Mouse (Mus musculus) heart, adult 9 months (tissue): ENCODE measurements around the gene Ints12.

Experiments used
- DNase-seq, 2 experiments: peaks; one replicate each; pipeline ENCODE4 v3.0.0; 2022; ENCODE audit warnings: low spot score in 2 of 2

The Ints12 gene

DNA sequence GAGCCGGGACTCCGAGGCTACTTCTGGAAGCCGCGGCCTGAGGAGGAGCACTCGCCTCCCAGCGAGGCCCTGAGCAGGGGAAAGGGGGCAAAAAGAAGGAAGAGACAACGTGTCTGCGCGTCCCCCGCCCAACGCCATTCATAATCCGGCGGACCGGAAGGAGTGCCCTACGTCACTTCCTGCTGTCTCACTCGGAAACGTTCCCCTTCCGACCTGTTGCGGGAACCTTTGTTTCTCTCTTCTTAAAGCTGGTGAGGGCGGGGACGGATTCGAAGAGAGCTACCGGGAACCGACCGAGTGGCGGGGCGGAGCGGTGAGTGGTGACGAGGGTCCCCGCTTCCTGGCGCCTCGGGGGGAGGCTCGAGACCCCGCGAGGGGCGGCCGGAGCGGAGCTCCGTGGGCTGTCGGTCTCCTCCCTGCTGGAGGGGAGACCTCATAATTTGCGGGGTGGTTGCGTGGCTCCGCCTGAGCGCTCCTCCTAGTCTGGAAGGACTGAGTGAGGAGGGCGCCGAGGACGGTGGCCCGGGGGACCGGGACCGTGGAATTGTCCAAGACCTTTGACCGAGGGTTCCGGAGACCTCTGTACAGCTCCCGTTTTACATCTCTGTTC is at the start of gene Ints12, which contains the start of gene Gstcd:
Gene Ints12 (plus strand): TSS at position 177 of the 610 bp plus-strand sequence.
Gene Gstcd (minus strand): TSS at position 370 of the 610 bp plus-strand sequence.
- DNase-seq: peak; percentile 84 to 91

DNA sequence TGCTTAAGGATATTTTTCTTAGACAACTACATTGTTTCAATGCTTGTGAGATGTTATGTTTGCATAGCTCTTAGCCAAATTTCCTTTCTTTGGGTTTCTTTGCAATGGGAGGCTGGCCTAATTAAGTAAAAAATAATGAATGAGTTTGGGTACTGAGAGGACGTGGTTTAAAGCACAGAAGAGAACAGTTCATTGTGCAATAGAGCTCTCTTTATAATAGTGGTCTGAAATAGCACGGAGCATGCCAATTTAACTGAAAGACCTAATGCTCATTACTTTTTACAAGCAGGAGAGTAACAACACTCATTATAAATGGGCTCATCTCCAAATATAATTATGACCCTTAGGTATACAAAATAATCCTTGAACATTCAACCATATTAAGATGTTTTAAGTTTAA is 39.6 kb upstream of the Ints12 start:
- no peak for DNase-seq

DNA sequence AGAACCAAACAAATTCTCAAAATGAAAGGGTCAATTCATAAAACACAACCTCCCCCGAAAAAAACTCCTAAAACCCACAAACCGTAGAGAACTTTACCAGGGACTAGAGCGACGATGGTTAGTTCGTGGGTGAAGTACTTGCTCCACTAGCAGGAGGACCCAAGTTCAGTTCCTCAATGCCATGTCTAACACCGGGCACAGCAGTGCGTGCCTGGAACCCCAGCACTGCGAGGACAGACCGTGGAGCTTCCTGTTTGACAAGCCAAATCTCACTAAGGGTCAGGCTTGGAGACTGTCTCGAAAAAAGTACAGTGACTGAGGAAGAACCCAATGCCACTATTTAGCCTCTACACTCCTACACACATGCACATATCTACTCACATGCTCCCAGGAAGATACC is 16.1 kb upstream of the Ints12 start:
- DNase-seq: no peak

DNA sequence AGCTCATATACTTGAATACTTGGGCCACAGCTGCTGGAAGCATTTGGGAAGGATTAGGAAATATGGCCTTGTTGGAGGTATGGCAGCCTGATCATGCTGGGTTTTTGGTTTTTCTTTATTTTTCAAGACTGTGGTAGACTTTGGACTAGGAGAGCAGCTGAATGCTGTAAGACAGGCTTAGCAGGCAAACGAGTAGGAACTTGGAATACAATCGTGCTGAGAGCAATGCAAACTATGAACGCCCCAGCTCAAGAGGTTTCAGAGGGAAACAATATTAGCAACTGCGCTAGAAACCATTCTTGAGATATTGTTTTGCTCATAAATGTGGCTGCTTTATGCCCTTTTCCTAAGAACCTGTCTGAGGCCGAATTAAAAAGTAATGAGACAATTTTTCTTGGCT is 8.9 kb upstream of the Ints12 start:
- DNase-seq: no peak

DNA sequence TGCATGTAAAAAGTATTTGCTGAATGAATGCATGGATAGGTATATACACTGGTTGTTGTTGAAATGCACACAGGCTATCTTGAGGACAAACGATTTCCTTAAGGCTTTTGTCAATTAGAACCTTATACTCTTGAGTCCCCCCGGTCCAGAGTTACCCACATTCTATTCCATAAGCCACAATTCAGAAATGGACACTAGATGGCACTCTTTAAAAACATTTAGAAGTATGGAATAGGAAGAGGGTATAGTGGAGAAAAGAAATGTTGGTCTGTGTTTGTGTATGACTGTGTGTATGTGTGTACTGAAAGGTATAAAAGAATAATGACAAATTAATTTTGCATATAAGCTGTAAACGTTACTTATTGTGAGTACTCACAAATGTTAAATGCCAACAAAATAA is 5.8 kb upstream of the Ints12 start:
- no peak for DNase-seq

DNA sequence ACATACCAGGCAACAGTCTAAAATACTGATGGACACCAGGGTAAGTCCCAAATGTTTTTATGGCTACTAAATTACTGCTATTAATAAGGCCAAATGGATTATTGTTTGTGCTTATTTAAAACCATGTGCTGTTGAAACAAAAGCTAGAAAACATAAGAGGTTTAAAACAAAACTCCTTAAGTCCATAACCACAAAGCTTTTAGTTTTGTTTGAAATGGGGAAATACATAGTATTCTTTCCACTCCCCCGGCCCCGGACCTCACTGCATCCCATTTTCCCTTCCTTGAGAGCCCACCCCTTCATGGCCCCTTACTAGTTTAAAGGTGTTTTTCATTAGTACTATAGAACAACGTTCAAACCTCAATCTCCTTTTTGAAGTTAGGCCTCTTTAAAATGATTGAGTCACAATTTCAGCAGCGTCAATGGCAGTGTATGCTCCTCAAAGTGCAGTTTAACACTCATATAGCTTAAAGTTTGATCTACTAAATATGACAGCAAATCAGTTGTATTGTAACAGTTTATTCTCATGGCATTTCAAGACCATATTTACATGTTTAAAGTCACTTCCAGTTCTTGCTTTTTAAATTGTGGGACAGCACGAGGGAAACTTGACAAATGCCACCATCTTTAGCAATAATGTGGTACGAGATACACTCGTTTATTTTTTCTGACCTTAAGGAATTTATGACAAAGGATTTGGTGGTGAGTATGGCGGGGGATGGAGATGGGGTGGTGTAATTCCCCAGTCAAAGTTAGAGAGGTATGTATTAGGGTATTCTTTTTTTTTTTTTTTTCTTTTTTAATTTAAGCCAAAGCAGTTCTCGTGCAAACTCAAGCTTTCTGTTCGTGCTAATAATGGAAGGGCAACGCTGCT is 1.2 kb upstream of the Ints12 start:
- DNase-seq: no peak

DNA sequence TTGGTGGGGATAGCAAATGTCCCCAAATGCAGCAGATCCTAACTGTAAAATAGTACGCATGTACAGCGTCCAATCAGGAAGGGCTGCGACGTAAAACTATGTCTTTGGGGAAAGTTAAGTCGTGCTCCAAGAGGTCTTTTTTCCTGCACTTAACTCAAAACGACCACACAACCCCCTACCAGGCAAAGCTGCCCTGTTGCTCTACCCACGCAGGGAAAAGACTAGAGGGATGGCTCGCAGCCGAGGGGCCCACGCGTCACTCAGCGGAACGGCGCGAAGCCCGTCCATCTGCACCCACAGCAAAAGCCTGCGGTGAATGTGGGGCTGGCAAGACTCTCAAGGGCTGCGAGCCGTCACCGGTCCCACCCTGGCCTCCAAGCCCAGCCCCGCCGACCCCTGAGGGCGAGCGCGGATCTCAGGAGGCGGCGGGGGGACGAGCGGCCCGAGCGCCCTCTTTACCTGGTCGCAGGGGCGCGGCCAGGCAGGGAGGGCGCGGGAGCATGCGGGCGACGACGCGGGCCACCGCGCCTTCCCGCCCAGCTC is 448 bp upstream of the Ints12 start:
- DNase-seq: no peak

DNA sequence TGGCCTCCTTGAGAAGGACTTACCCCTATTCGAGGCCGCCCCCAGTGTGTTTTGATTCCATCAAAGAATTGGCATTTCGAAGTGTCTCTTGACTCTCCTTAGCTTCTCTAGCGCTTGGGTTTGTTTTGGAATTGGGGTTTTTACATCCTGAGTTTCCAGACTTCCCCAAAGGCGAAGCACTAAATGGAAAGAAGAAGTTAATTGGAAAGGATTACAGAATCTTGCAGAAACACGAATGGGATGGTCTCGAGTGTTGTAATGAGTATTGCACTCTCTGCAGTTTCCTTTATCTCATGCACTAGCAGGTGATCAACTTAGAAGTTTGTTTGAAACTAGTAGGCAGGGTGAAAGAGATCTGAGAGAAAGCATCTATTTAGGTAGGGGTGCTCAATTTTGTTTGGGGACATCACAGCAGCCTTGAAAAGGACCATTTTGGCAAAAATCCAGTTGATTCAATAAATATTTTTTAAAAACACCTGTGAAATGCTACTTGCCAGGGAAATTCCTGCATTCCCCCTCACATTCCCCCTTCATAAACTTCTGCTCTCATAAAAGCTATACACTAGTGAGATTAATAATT is 724 bp downstream of the Ints12 start:
- no peak for DNase-seq

DNA sequence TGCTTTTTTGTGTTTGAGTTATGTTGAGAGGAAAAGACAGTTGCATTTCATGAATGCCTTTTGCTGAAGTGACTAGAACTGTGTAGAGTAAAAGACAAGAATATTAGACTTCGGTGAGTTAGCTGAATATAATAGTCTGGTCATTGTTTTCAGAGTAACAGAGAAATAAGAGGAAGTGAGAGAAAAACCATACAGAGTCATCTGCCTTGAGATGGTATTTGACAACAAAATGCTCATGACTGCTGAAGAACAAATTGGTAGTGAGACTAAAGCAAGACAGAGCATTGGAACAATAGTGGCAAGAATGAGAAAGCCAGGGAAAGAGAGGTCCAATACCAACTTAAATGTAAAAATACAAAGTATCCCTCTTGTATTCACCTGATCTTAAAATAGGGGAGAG is 1.3 kb downstream of the Ints12 start:
- no peak for DNase-seq

DNA sequence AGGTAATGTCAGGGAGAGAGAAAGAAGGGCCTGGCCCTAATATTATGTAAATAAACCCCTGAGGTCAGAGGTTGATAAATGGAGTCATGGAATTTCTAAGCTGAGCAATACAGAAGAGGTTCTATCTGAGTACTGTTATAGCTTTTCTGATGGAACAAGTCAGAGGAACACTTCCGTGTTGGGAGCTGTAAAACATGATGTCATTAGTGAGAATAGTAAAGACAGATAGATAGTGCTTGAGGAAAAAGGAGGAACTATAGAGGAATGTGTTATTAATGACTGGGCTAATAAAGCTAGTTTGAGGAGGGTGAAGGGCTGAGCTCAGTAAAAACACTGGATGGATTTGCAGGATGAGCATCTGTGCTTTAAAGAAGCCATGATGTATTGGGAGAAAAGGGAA is 2.7 kb downstream of the Ints12 start:
- DNase-seq: no peak

DNA sequence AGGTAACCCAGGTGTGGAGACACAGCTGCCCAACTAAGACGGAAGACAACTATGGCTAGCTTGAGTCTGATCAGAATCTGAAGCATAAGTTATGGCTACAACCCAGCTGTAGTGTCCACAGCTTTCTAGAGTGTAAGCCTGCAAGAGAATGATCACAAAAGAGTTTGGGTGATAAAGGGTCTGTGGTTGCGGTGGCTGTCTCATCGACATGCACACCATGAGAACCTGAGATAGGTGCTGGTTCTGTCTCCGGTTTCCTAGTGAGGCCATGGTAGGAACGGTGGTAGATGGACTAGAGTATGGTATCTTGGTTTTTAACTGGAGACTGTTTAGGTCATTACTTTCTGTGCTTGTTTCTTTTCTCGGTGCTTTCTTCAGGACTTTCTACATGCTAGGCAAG is 6.3 kb downstream of the Ints12 start:
- no peak for DNase-seq

DNA sequence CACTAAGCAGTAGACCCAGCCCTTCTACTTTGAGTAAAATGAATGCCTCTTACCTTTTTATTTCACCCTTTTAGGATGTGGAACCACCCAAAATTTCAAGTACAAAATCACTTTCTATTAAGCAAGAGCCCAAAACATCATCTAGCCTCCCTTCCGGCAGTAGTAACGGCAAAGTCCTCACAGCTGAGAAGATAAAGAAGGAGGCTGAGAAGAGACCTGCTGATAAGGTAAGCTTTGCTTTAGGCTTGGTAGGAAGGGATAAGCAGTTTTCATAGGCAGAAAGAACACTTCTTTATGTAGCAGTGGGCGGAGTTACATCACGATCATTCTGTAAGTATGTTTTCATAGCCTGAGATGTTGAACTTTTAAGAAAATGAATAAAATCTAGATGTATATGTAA is 6.7 kb downstream of the Ints12 start:
- DNase-seq: no peak

DNA sequence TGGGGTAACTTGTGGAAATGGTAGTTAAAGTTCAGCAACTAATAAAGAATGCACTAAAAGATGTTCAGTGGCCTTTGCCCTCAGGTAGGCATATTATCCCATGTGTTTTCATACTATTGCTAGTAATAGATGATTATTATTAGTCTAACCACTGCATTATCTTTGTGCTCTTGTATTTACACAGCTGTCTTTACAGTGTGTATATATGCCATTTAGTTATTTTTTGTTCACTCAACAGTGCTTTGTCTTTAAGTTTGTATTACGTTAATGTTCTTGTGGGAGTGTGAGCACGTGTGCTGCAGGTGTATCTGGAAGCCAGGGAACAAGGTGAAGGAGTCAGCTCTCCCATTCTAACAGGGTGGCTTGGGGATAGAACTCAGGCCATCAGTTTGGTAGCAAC is 7.3 kb downstream of the Ints12 start:
- no peak for DNase-seq

DNA sequence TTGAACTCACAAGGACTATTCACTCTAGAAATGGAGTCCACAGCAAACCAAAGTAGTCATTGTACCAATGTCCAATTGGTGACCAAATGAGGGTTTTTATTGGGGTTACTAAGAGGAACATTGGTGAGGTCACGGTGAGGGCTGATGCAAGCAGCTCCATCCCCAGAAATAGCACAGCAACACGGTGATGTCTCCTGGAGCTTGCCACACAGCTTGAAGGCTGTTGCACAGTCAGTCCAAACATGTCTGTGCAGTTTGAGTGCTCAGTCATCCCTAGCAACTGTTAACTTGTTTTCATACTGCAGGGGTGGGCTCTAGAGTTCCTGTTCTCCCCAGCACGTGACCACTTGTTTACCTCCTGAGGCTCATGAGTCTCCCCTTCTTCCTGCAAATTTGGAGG is 12.1 kb downstream of the Ints12 start:
- no peak for DNase-seq

DNA sequence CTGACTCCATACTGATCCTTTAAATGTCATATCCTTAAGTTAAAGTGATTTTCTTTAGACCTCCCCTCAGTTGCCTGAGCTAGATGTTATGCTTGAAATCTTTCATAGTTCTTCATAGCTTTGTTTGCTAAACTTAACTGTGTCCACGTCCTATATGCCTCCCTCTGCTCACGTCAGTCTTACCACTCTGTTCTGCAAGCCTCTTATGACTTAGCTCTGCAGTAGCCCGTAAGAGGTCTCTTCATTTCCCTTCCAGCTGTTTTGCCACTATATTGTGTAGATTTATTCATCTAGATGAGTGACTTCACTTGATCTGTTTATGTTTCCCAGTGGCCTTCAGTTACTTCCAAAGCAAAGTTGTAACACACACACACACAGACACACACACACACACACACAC is 12.8 kb downstream of the Ints12 start:
- DNase-seq: no peak

DNA sequence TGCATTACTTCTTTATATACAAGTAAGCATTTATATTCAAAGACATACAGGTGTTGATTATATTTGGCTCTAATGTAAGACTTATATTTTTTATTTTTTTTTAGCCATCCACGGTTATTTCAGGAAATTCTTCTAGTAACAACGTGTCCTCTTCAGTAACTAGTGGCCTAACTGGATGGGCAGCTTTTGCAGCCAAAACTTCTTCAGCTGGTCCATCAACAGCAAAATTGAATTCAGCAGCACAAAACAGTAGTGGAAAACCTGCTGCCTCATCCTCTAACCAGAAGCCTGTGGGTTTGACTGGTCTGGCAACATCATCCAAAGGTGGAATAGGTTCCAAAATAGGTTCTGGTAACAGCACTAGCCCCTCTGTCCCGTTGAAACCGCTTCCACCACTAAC is 17.1 kb downstream of the Ints12 start:
- DNase-seq: no peak

DNA sequence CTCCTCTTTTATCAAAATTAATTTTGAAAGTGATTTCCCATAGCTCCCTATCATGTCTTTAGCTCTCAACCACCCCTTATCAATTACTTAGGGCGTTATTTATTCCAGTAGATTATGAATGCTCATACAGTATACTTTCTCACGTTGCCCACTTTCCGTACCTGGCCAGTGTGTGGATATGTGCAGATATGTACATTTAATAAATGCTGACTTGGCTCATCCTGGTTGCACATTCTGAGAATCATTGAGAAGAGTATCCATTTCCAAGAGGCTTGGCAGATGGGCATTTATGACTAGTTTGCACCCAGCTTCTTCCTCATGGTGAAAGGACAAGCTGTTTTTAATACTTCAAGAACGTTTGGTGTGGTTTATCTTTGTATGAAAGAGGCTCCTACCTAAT is 18.2 kb downstream of the Ints12 start:
- no peak for DNase-seq

DNA sequence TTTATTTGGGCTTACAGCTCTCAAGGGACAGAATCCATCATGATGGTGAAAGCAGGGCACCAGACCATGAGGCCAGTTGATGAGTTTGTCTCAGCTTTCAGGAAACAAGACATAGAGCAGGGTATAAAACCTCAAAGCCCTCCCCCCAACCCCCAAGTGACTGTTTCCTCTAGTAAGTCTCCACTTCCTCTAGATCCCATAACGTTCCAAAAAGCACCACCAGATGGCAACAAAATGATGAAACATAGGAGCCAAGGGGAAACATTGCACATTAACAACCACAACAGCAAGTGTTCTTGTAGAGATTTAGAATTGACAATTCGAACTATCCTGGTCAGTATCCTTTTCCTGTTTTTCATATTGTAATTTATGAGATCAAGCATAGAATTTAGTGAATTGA is 20.1 kb downstream of the Ints12 start:
- no peak for DNase-seq

DNA sequence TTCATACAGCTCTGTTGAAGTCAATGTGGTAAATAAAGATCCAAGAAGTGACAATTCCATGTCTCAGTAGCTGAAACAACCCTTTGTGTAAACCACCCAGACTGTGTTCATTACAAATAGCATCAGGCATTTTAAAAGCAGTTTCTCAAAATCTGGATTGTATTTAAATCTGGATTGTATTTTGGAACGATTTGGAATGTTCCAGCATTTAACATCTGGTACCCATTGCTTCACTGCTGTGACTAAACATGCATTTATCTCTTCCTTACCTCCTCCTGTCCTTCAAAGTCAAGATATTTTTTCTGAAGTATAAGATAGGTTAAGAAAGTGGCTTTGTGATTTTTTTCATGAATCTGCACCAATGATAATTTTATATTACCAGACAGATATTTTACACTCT is 21.6 kb downstream of the Ints12 start:
- no peak for DNase-seq

DNA sequence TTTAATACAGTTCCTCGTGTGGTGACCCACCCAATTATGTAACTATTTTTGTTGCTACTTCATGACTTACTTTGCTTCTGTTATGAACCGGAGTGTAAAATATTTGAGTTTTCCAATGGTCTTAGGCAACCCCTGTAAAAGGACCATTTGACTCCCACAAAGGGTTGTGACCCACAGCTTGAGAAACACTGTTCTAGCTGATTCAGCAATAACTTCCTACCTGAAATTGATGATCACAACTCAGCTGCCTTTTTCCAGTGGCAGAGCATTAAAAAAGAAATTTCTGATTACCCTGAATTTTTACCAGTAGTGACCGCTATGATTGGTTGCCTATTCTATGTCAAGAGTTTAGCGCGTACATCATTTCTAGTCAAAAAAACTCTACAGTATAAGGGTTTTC is 39.7 kb downstream of the Ints12 start:
- no peak for DNase-seq

DNA sequence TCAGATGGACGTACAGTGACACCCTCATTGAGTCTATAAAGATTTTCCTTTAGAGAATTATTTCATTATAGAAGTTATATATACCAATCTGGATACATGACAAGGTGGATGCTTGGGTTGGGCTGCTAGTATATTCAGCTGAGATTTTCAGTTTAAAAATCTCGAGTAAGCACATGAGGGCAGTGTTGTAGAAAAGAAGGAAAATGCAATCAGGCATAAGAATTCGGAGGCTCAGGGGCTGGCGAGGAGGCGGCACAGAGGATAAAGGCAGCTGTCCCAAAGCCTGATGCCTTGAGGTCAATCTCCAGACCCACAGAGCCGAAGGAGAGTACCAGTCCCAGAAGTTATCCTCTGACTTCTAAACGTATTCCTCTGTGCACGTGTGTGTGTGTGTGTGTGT is 41.0 kb downstream of the Ints12 start:
- DNase-seq: no peak

DNA sequence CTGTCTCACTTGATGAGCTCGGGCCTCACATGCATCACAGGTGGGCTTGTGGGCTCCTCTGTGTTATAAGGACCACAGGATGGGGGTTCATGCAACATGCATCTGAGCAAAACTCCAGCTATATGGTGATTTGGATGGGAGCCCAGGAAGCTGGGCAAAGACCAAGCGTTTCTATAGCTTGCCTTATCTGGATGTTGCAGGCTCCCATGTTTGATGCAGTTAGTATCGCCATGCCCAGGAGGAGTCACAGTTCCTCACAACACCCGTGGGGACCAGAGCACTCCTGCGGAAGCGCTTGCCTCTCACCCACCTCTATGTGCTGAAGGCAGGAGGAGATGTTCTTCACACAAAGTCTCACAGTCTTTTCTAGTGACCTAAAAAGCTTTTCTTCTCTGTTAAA is 50.2 kb downstream of the Ints12 start:
- no peak for DNase-seq
